Mouse (Mus musculus): ENCODE results near the gene Moap1. TPM values are rescaled to one million over a fixed set of nuclear protein-coding genes. Genes with fewer than 3 reads are reported as not detected.

Gene Moap1
- polyA plus RNA-seq, 1 experiment from 2014 or later: 46.0 TPM

- no peak for DNase-seq (ENCODE audit: low spot score)
- Histone ChIP-seq H3K36me3 (ENCODE audit: control insufficient read depth, insufficient read depth, low read length) (no peaks in the 10 kb centered on the region), H3K27me3 (ENCODE audit: control insufficient read depth, insufficient read depth, low read length) (no peaks in the 10 kb centered on the region), H3K27ac (ENCODE audit: low read depth, low read length) (no peak overlapping the region), H3K4me3 (ENCODE audit: low read depth, low read length) (peak overlapping the region; percentile 67; the same call in 1 of the 2 replicates), H3K4me2 (ENCODE audit: low read depth) (peak overlapping the region; percentile 60), H3K4me1 (ENCODE audit: control insufficient read depth, insufficient read depth, low read length) (peaks cover 3% of the 10 kb centered on the region), H3K9ac (ENCODE audit: low read length) (no peak overlapping the region), H3K9me3 (ENCODE audit: control insufficient read depth, low read length) (no peaks in the 10 kb centered on the region)
- ATAC-seq (ENCODE audit: insufficient read depth, low FRiP score, low TSS enrichment): no peak
- WGBS: 84% methylated on average over 7 of the region's 7 CpGs
Observed at GRCm38 (mm10) chr12:102756304-102756703, 12.8 kb upstream of the Moap1 start.

- H3K9me3 ChIP-seq (ENCODE audit: control insufficient read depth, low read length): no peaks in the 10 kb centered on the region
- no peak overlapping the region for H3K4me2 ChIP-seq (ENCODE audit: low read depth)
- DNase-seq (ENCODE audit: low spot score) (no peak), ATAC-seq (ENCODE audit: insufficient read depth, low FRiP score, low TSS enrichment) (no peak)
- no peak overlapping the region for H3K4me3 ChIP-seq (ENCODE audit: low read depth, low read length)
- 87% methylated on average over 3 of the region's 3 CpGs for WGBS
- H3K36me3 ChIP-seq (ENCODE audit: control insufficient read depth, insufficient read depth, low read length): no peaks in the 10 kb centered on the region; the same call in 1 of the 2 replicates
- no peak overlapping the region for H3K27ac ChIP-seq (ENCODE audit: low read depth, low read length)
- no peaks in the 10 kb centered on the region for H3K27me3 ChIP-seq (ENCODE audit: control insufficient read depth, insufficient read depth, low read length)
- peaks cover 6% of the 10 kb centered on the region; the same call in 1 of the 2 replicates for H3K4me1 ChIP-seq (ENCODE audit: control insufficient read depth, insufficient read depth, low read length)
- no peak overlapping the region for H3K9ac ChIP-seq (ENCODE audit: low read length)
Observed at GRCm38 (mm10) chr12:102748256-102748655, 4.8 kb upstream of the Moap1 start.

- H3K4me1 ChIP-seq (ENCODE audit: control insufficient read depth, insufficient read depth, low read length): peaks cover 6% of the 10 kb centered on the region; the same call in 1 of the 2 replicates
- H3K4me3 ChIP-seq (ENCODE audit: low read depth, low read length): no peak overlapping the region
- no peak overlapping the region for H3K9ac ChIP-seq (ENCODE audit: low read length)
- WGBS: 69% methylated on average over 6 of the region's 6 CpGs
- no peak for ATAC-seq (ENCODE audit: insufficient read depth, low FRiP score, low TSS enrichment)
- no peak overlapping the region for H3K27ac ChIP-seq (ENCODE audit: low read depth, low read length)
- no peaks in the 10 kb centered on the region for H3K9me3 ChIP-seq (ENCODE audit: control insufficient read depth, low read length)
- H3K36me3 ChIP-seq (ENCODE audit: control insufficient read depth, insufficient read depth, low read length): no peaks in the 10 kb centered on the region; the same call in 1 of the 2 replicates
- no peak overlapping the region for H3K4me2 ChIP-seq (ENCODE audit: low read depth)
- no peak for DNase-seq (ENCODE audit: low spot score)
- H3K27me3 ChIP-seq (ENCODE audit: control insufficient read depth, insufficient read depth, low read length): no peaks in the 10 kb centered on the region
Observed at GRCm38 (mm10) chr12:102744839-102745238, 1.4 kb upstream of the Moap1 start.

- Histone ChIP-seq H3K4me2 (ENCODE audit: low read depth) (peak overlapping the region; percentile 83), H3K4me3 (ENCODE audit: low read depth, low read length) (peak overlapping the region; percentile 70), H3K27ac (ENCODE audit: low read depth, low read length) (peak overlapping the region; percentile 84), H3K9me3 (ENCODE audit: control insufficient read depth, low read length) (no peaks in the 10 kb centered on the region), H3K4me1 (ENCODE audit: control insufficient read depth, insufficient read depth, low read length) (peaks cover 6% of the 10 kb centered on the region; the same call in 1 of the 2 replicates), H3K27me3 (ENCODE audit: control insufficient read depth, insufficient read depth, low read length) (no peaks in the 10 kb centered on the region), H3K36me3 (ENCODE audit: control insufficient read depth, insufficient read depth, low read length) (no peaks in the 10 kb centered on the region), H3K9ac (ENCODE audit: low read length) (peak overlapping the region; percentile 82)
- DNase-seq (ENCODE audit: low spot score): no peak
- under 1% methylated on average over 33 of the region's 33 CpGs for WGBS
- peak; percentile 20 for ATAC-seq (ENCODE audit: insufficient read depth, low FRiP score, low TSS enrichment)
Observed at GRCm38 (mm10) chr12:102743036-102743588, 349 bp downstream of the Moap1 start.

GRCm38 (mm10) chr12:102742056-102742455 is 1.4 kb downstream of the Moap1 start:
- no peaks in the 10 kb centered on the region for H3K27me3 ChIP-seq (ENCODE audit: control insufficient read depth, insufficient read depth, low read length)
- no peaks in the 10 kb centered on the region for H3K36me3 ChIP-seq (ENCODE audit: control insufficient read depth, insufficient read depth, low read length)
- H3K4me1 ChIP-seq (ENCODE audit: control insufficient read depth, insufficient read depth, low read length): peaks cover 6% of the 10 kb centered on the region; the same call in 1 of the 2 replicates
- H3K4me2 ChIP-seq (ENCODE audit: low read depth): no peak overlapping the region
- no peak overlapping the region for H3K9ac ChIP-seq (ENCODE audit: low read length)
- H3K4me3 ChIP-seq (ENCODE audit: low read depth, low read length): no peak overlapping the region
- ATAC-seq (ENCODE audit: insufficient read depth, low FRiP score, low TSS enrichment): no peak
- DNase-seq (ENCODE audit: low spot score): no peak
- no peak overlapping the region for H3K27ac ChIP-seq (ENCODE audit: low read depth, low read length)
- H3K9me3 ChIP-seq (ENCODE audit: control insufficient read depth, low read length): no peaks in the 10 kb centered on the region
- WGBS: 90% methylated on average over 7 of the region's 7 CpGs

- no peak overlapping the region for H3K27ac ChIP-seq (ENCODE audit: low read depth, low read length)
- WGBS: 65% methylated on average over 3 of the region's 3 CpGs
- no peak for DNase-seq (ENCODE audit: low spot score)
Observed at GRCm38 (mm10) chr12:102740285-102740684, 3.2 kb downstream of the Moap1 start.

GRCm38 (mm10) chr12:102739096-102739495 is 4.4 kb downstream of the Moap1 start:
- H3K36me3 ChIP-seq (ENCODE audit: control insufficient read depth, insufficient read depth, low read length): no peaks in the 10 kb centered on the region
- H3K4me1 ChIP-seq (ENCODE audit: control insufficient read depth, insufficient read depth, low read length): no peaks in the 10 kb centered on the region
- 85% methylated on average over 5 of the region's 5 CpGs for WGBS
- H3K9me3 ChIP-seq (ENCODE audit: control insufficient read depth, low read length): no peaks in the 10 kb centered on the region
- no peak overlapping the region for H3K4me2 ChIP-seq (ENCODE audit: low read depth)
- DNase-seq (ENCODE audit: low spot score) (no peak), ATAC-seq (ENCODE audit: insufficient read depth, low FRiP score, low TSS enrichment) (no peak)
- H3K4me3 ChIP-seq (ENCODE audit: low read depth, low read length): no peak overlapping the region
- H3K27ac ChIP-seq (ENCODE audit: low read depth, low read length): no peak overlapping the region
- no peaks in the 10 kb centered on the region for H3K27me3 ChIP-seq (ENCODE audit: control insufficient read depth, insufficient read depth, low read length)
- no peak overlapping the region for H3K9ac ChIP-seq (ENCODE audit: low read length)

More at GRCm38 (mm10) chr12:102740285-102740684, 3.2 kb downstream of the Moap1 start:
- no peak overlapping the region for H3K9ac ChIP-seq (ENCODE audit: low read length)
- no peak for ATAC-seq (ENCODE audit: insufficient read depth, low FRiP score, low TSS enrichment)
- peaks cover 6% of the 10 kb centered on the region; the same call in 1 of the 2 replicates for H3K4me1 ChIP-seq (ENCODE audit: control insufficient read depth, insufficient read depth, low read length)
- H3K4me3 ChIP-seq (ENCODE audit: low read depth, low read length): no peak overlapping the region
- H3K9me3 ChIP-seq (ENCODE audit: control insufficient read depth, low read length): no peaks in the 10 kb centered on the region
- no peaks in the 10 kb centered on the region for H3K36me3 ChIP-seq (ENCODE audit: control insufficient read depth, insufficient read depth, low read length)
- H3K27me3 ChIP-seq (ENCODE audit: control insufficient read depth, insufficient read depth, low read length): no peaks in the 10 kb centered on the region
- H3K4me2 ChIP-seq (ENCODE audit: low read depth): no peak overlapping the region

GRCm38 (mm10) chr12:102733381-102733780 is 10.1 kb downstream of the Moap1 start:
- Histone ChIP-seq H3K9me3 (ENCODE audit: control insufficient read depth, low read length) (no peaks in the 10 kb centered on the region), H3K27me3 (ENCODE audit: control insufficient read depth, insufficient read depth, low read length) (no peaks in the 10 kb centered on the region), H3K9ac (ENCODE audit: low read length) (no peak overlapping the region), H3K27ac (ENCODE audit: low read depth, low read length) (no peak overlapping the region), H3K4me1 (ENCODE audit: control insufficient read depth, insufficient read depth, low read length) (peaks cover 7% of the 10 kb centered on the region; the same call in 1 of the 2 replicates), H3K36me3 (ENCODE audit: control insufficient read depth, insufficient read depth, low read length) (no peaks in the 10 kb centered on the region), H3K4me3 (ENCODE audit: low read depth, low read length) (no peak overlapping the region), H3K4me2 (ENCODE audit: low read depth) (no peak overlapping the region)
- ATAC-seq (ENCODE audit: insufficient read depth, low FRiP score, low TSS enrichment) (no peak), DNase-seq (ENCODE audit: low spot score) (peak; percentile 80)
- WGBS: 12% methylated on average over 4 of the region's 5 CpGs

Measured in neural tube, embryonic 11.5 days (tissue).